Mouse (Mus musculus) myocyte (in vitro differentiated cells): ENCODE measurements at regions not wholly inside any gene's neighbourhood (a gene's known extent, or its start where the extent isn't known, plus 50 kb on each side); places are given as distances from the start of the nearest gene placed in this dataset.

ENCODE experiments used
- POLR2A ChIP-seq: IDR thresholded peaks from one replicate; pipeline ENCODE4 v1.6.1; 2011; ENCODE audit warnings: low read depth, mild to moderate bottlenecking, control low read depth, moderate library complexity; ENCODE audit not compliant: insufficient read length
- POLR2AphosphoS2 ChIP-seq: IDR thresholded peaks from one replicate; pipeline ENCODE4 v1.6.1; 2011; ENCODE audit warnings: low read depth, control low read depth; ENCODE audit not compliant: insufficient read length

DNA sequence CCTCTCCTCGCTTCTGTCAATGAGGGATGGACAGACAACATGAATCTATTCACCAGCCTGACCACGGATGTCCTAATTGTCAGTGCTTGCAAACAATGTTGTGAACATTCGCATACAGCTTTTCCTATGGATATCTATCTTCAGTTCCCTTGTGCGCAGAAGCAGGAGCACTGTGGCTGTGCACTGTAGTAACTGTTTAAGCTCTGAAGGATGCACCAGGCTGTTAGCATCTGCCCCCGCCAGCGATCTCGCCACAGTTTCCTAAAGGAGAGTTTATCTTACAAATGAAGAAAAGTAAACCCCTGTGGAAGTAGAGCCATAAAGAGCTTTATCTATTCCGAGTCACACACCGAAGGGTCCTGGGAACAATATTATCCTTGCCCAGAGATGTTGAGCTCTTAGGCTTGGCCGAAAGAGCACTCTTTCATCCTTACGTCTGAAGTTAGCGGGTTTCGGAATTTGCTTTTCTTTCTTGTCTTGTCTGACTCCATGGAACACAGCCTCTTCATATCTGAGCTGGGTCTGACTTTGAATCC is 357.4 kb downstream of the Agtpbp1 start:
- TF ChIP-seq POLR2A: no peak
- TF ChIP-seq POLR2AphosphoS2: no peak
